Mouse (Mus musculus) kidney, embryonic 16.5 days (tissue): ENCODE results near the gene Nos3. TPM values are rescaled to one million over a fixed set of nuclear protein-coding genes. Genes with fewer than 3 reads are reported as not detected.

Source experiments
- ATAC-seq: fragments of 200-750 bp; cut with Nextera tagmentation; 2 replicates; pipeline ENCODE4 v1.8.0; 2017; ENCODE audit warnings: moderate TSS enrichment; ENCODE audit not compliant: low FRiP score, low TSS enrichment
- H3K27ac ChIP-seq: fragments of 300-500 bp; sonication (generic); 2 replicates; pipeline ENCODE4 v1.5.1; 2014; ENCODE audit warnings: low read length
- H3K27me3 ChIP-seq: fragments of 300-500 bp; sonication (generic); 2 replicates; pipeline ENCODE4 v1.6.1; 2014; ENCODE audit warnings: low read length, control low read depth, mixed read lengths; ENCODE audit not compliant: insufficient read depth
- H3K36me3 ChIP-seq: fragments of 300-500 bp; sonication (generic); 2 replicates; pipeline ENCODE4 v1.6.1; 2014; ENCODE audit warnings: low read length, control low read depth, mixed read lengths; ENCODE audit not compliant: insufficient read depth
- H3K4me1 ChIP-seq: fragments of 300-500 bp; sonication (generic); 2 replicates; pipeline ENCODE4 v1.6.1; 2014; ENCODE audit warnings: low read length, control low read depth, mixed read lengths; ENCODE audit not compliant: insufficient read depth
- H3K4me2 ChIP-seq: fragments of 300-500 bp; sonication (generic); replicated peaks from 2 replicates; pipeline ENCODE4 v1.6.1; 2014; ENCODE audit warnings: low read depth, low read length
- H3K4me3 ChIP-seq: fragments of 300-500 bp; sonication (generic); 2 replicates; pipeline ENCODE4 v1.5.1; 2014; ENCODE audit warnings: mild to moderate bottlenecking, low read length
- H3K9ac ChIP-seq: fragments of 300-500 bp; sonication (generic); replicated peaks from 2 replicates; pipeline ENCODE4 v1.6.1; 2014; ENCODE audit warnings: low read length
- H3K9me3 ChIP-seq: fragments of 300-500 bp; sonication (generic); 2 replicates; pipeline ENCODE4 v1.6.1; 2016; ENCODE audit warnings: low read length, control low read depth
- WGBS: fragments of 180-500 bp; shearing (Covaris S2); extraction: QIAGEN DNeasy Blood & Tissue Kit; methylation state at CpG from one replicate; pipeline ENCODE4 v1.1.7; 2014; 5-methylcytosine and 5-hydroxymethylcytosine counted together
- polyA plus RNA-seq: library from polyadenylated mRNA; unstranded; fragments of >200 nt; fragmentation: Nextera tagmentation; extraction: Ambion mirVana; gene quantifications from 2 replicates; pipeline ENCODE4 v1.2.1, GENCODE M21; 2015

The Nos3 gene
- polyA plus RNA-seq, 1 experiment from 2014 or later: 19.7 TPM

GRCm38 (mm10) chr5:24365528-24365927 is 918 bp downstream of the Nos3 start:
- ATAC-seq: no peak
- H3K27ac ChIP-seq: peak overlapping the region; percentile 61
- H3K4me3 ChIP-seq: peak overlapping the region; percentile 34
- H3K9me3 ChIP-seq: no peaks in the 10 kb centered on the region
- H3K36me3 ChIP-seq: no peaks in the 10 kb centered on the region
- no peaks in the 10 kb centered on the region for H3K27me3 ChIP-seq
- H3K4me1 ChIP-seq: no peaks in the 10 kb centered on the region; the same call in 1 of the 2 replicates
- H3K4me2 ChIP-seq: peak overlapping the region; percentile 33
- WGBS: 39% methylated on average over 5 of the region's 5 CpGs
- H3K9ac ChIP-seq: no peak overlapping the region

- peak overlapping the region; percentile 33 for H3K4me2 ChIP-seq
- H3K4me3 ChIP-seq: no peak overlapping the region
- no peak for ATAC-seq
- no peaks in the 10 kb centered on the region for H3K9me3 ChIP-seq
- H3K27me3 ChIP-seq: no peaks in the 10 kb centered on the region
- no peak overlapping the region for H3K27ac ChIP-seq
- 81% methylated on average over 9 of the region's 9 CpGs for WGBS
- H3K4me1 ChIP-seq: no peaks in the 10 kb centered on the region
- no peak overlapping the region for H3K9ac ChIP-seq
- H3K36me3 ChIP-seq: no peaks in the 10 kb centered on the region
Observed at GRCm38 (mm10) chr5:24366426-24366825, 1.8 kb downstream of the Nos3 start.

- no peak for ATAC-seq
- 86% methylated on average over 9 of the region's 9 CpGs for WGBS
- H3K4me3 ChIP-seq: no peak overlapping the region
- no peaks in the 10 kb centered on the region for H3K36me3 ChIP-seq
- H3K4me1 ChIP-seq: no peaks in the 10 kb centered on the region
- H3K9me3 ChIP-seq: no peaks in the 10 kb centered on the region
- H3K27ac ChIP-seq: no peak overlapping the region
- H3K9ac ChIP-seq: no peak overlapping the region
- H3K4me2 ChIP-seq: no peak overlapping the region
- H3K27me3 ChIP-seq: no peaks in the 10 kb centered on the region
Observed at GRCm38 (mm10) chr5:24369767-24370166, 5.2 kb downstream of the Nos3 start.

- no peak for ATAC-seq
- Histone ChIP-seq H3K4me3 (no peak overlapping the region), H3K9me3 (no peaks in the 10 kb centered on the region), H3K27me3 (no peaks in the 10 kb centered on the region), H3K9ac (no peak overlapping the region), H3K36me3 (no peaks in the 10 kb centered on the region), H3K4me2 (no peak overlapping the region), H3K27ac (no peak overlapping the region), H3K4me1 (no peaks in the 10 kb centered on the region)
- 81% methylated on average over 5 of the region's 5 CpGs for WGBS
Observed at GRCm38 (mm10) chr5:24373807-24374206, 9.2 kb downstream of the Nos3 start.

GRCm38 (mm10) chr5:24374216-24374615 is 9.6 kb downstream of the Nos3 start:
- Histone ChIP-seq H3K27me3 (no peaks in the 10 kb centered on the region), H3K27ac (no peak overlapping the region), H3K36me3 (no peaks in the 10 kb centered on the region), H3K9ac (no peak overlapping the region), H3K9me3 (no peaks in the 10 kb centered on the region), H3K4me2 (no peak overlapping the region), H3K4me3 (no peak overlapping the region), H3K4me1 (no peaks in the 10 kb centered on the region)
- 56% methylated on average over 6 of the region's 6 CpGs for WGBS
- no peak for ATAC-seq

GRCm38 (mm10) chr5:24374666-24375328 is 10.2 kb downstream of the Nos3 start:
- Histone ChIP-seq H3K27ac (no peak overlapping the region), H3K9me3 (no peaks in the 10 kb centered on the region), H3K4me3 (no peak overlapping the region), H3K36me3 (no peaks in the 10 kb centered on the region), H3K9ac (no peak overlapping the region), H3K4me1 (no peaks in the 10 kb centered on the region), H3K4me2 (no peak overlapping the region), H3K27me3 (no peaks in the 10 kb centered on the region)
- WGBS: 68% methylated on average over 7 of the region's 7 CpGs
- no peak for ATAC-seq

GRCm38 (mm10) chr5:24378700-24379099 is 14.1 kb downstream of the Nos3 start:
- Histone ChIP-seq H3K27me3 (no peaks in the 10 kb centered on the region), H3K4me3 (no peak overlapping the region), H3K27ac (no peak overlapping the region), H3K9me3 (no peaks in the 10 kb centered on the region), H3K4me1 (peaks cover 9% of the 10 kb centered on the region), H3K9ac (no peak overlapping the region), H3K4me2 (no peak overlapping the region), H3K36me3 (no peaks in the 10 kb centered on the region)
- WGBS: 78% methylated on average over 2 of the region's 2 CpGs
- ATAC-seq: no peak

GRCm38 (mm10) chr5:24379501-24379900 is 14.9 kb downstream of the Nos3 start:
- 62% methylated on average over 4 of the region's 4 CpGs for WGBS
- Histone ChIP-seq H3K36me3 (no peaks in the 10 kb centered on the region), H3K27me3 (no peaks in the 10 kb centered on the region), H3K4me2 (no peak overlapping the region), H3K9me3 (no peaks in the 10 kb centered on the region), H3K4me1 (peaks cover 17% of the 10 kb centered on the region), H3K27ac (no peak overlapping the region), H3K9ac (no peak overlapping the region), H3K4me3 (no peak overlapping the region)
- no peak for ATAC-seq

GRCm38 (mm10) chr5:24380499-24380898 is 15.9 kb downstream of the Nos3 start:
- peaks cover 20% of the 10 kb centered on the region for H3K4me1 ChIP-seq
- H3K4me3 ChIP-seq: no peak overlapping the region
- no peak overlapping the region for H3K27ac ChIP-seq
- no peak overlapping the region for H3K9ac ChIP-seq
- ATAC-seq: no peak
- WGBS: 86% methylated on average over 4 of the region's 4 CpGs
- no peaks in the 10 kb centered on the region for H3K36me3 ChIP-seq
- no peaks in the 10 kb centered on the region for H3K9me3 ChIP-seq
- H3K27me3 ChIP-seq: no peaks in the 10 kb centered on the region
- no peak overlapping the region for H3K4me2 ChIP-seq

GRCm38 (mm10) chr5:24381486-24381885 is 16.9 kb downstream of the Nos3 start:
- 55% methylated on average over 6 of the region's 6 CpGs for WGBS
- Histone ChIP-seq H3K36me3 (no peaks in the 10 kb centered on the region), H3K27ac (no peak overlapping the region), H3K4me3 (no peak overlapping the region), H3K4me1 (peaks cover 20% of the 10 kb centered on the region), H3K9ac (no peak overlapping the region), H3K9me3 (no peaks in the 10 kb centered on the region), H3K4me2 (no peak overlapping the region), H3K27me3 (peaks cover 4% of the 10 kb centered on the region; the same call in 1 of the 2 replicates)
- no peak for ATAC-seq
